Comparison of ENCODE assay signal across 23 mouse cellular contexts in genomic region chr12:33007176-33007575, GRCm38 (mm10). TPM values are rescaled to one million over a fixed set of nuclear protein-coding genes. Genes with fewer than 3 reads are reported as not detected.
A peak's percentile ranks its signal among the peaks of the same experiment; 100 is the strongest.
DNase-seq lines count a peak whose midpoint lies in the region; ATAC-seq and TF ChIP-seq lines count a peak whose summit lies in the region.
"Had no signal": no experiment of that assay in that cellular context is flagged by ENCODE, and none has a peak within 500 bp of the region (broad histone marks: within the 10 kb centered on the region; RNA-seq: fewer than 3 reads in every experiment).

No protein-coding gene starts in this region.

- 89% methylated on average over 2 of the region's 2 CpGs for WGBS in lung, embryonic 16.5 days
- WGBS in lung, adult 2 months = 93% methylated on average over 2 of the region's 2 CpGs

- no peaks in the 10 kb centered on the region for H3K9me3 ChIP-seq in lung, embryonic 16.5 days (ENCODE audit: control insufficient read depth, low read length)
- H3K9me3 ChIP-seq: embryonic facial prominence, embryonic 10.5 days; embryonic facial prominence, embryonic 12.5 days; forebrain, embryonic 13.5 days; forebrain, embryonic 15.5 days; G1E had no signal

- H3K9ac ChIP-seq in lung, embryonic 16.5 days (ENCODE audit: low read length) = no peak overlapping the region
- H3K9ac ChIP-seq: embryonic facial prominence, embryonic 12.5 days; forebrain, embryonic 13.5 days; forebrain, embryonic 15.5 days had no signal

- peak; percentile 51 for DNase-seq in heart, adult 11 months
- no peak for DNase-seq in heart, postnatal 36 days
- DNase-seq in lung, adult 2 months = no peak
- DNase-seq: adrenal gland, adult 8-10 months; adrenal gland, postnatal 14 days; adrenal gland, postnatal 36 days; B cell, adult 2 months; cerebellum, adult 11-12 months; cerebellum, adult 2 months; cerebellum, adult 9-10 months; cerebellum, postnatal 10 days; cerebellum, postnatal 25 days had no signal

- ATAC-seq in lung, embryonic 16.5 days (ENCODE audit: low read depth) = no peak
- ATAC-seq: activated CD4-positive, CD25-positive, alpha-beta regulatory T cell, adult 4 months; CD4-positive, CD25-positive, alpha-beta regulatory T cell, adult 4 months; forebrain, embryonic 13.5 days; forebrain, embryonic 15.5 days; Patski had no signal

- peak overlapping the region; percentile 53 for H3K27ac ChIP-seq in lung, embryonic 16.5 days (ENCODE audit: low read length)
- H3K27ac ChIP-seq: embryonic facial prominence, embryonic 10.5 days; forebrain, embryonic 13.5 days; forebrain, embryonic 15.5 days had no signal

- intact Hi-C loops in heart, postnatal 36 days (cut with DNase I) = no loop called here

- no peak overlapping the region for H3K4me3 ChIP-seq in lung, embryonic 16.5 days (ENCODE audit: low read length)
- no peak overlapping the region for H3K4me3 ChIP-seq in lung, adult 2 months (replicated peaks; ENCODE audit: extremely low read depth, low read depth, low read length)
- H3K4me3 ChIP-seq in myocyte = no peak overlapping the region
- H3K4me3 ChIP-seq: embryonic facial prominence, embryonic 10.5 days; embryonic facial prominence, embryonic 12.5 days; forebrain, embryonic 13.5 days; forebrain, embryonic 15.5 days had no signal

- H3ac ChIP-seq in myocyte (ENCODE audit: control insufficient read depth, insufficient read length) = no peak overlapping the region

- no peaks in the 10 kb centered on the region for H3K36me3 ChIP-seq in lung, embryonic 16.5 days (ENCODE audit: control insufficient read depth, insufficient read depth, low read length)
- H3K36me3 ChIP-seq in myocyte (ENCODE audit: control insufficient read depth, insufficient read depth) = no peaks in the 10 kb centered on the region
- H3K36me3 ChIP-seq: embryonic facial prominence, embryonic 10.5 days; embryonic facial prominence, embryonic 12.5 days; forebrain, embryonic 15.5 days; G1E had no signal

- H3K79me2 ChIP-seq in myocyte (ENCODE audit: control insufficient read depth, insufficient read depth) = no peaks in the 10 kb centered on the region

- H3K4me1 ChIP-seq in lung, embryonic 16.5 days (replicated peaks; ENCODE audit: control insufficient read depth, insufficient read depth, low read length) = peaks cover 11% of the 10 kb centered on the region
- H3K4me1 ChIP-seq in lung, adult 2 months (ENCODE audit: control insufficient read depth, insufficient read depth, low read length) = peaks cover 11% of the 10 kb centered on the region
- H3K4me1 ChIP-seq: forebrain, embryonic 13.5 days; forebrain, embryonic 15.5 days had no signal

- no peak for TF ChIP-seq POLR2A in lung, adult 2 months (IDR thresholded peaks at IDR 0.05; ENCODE audit: borderline replicate concordance, extremely low read depth, low read depth, low read length)
- no peak for TF ChIP-seq POLR2A in myocyte (IDR thresholded peaks at IDR 0.05; ENCODE audit: insufficient read length, low read depth)

- TF ChIP-seq CTCF in lung, adult 2 months (IDR thresholded peaks at IDR 0.05; ENCODE audit: insufficient read depth, low read length) = no peak

- H3K4me2 ChIP-seq in lung, embryonic 16.5 days (ENCODE audit: low read depth, low read length) = no peak overlapping the region
- peak overlapping the region; percentile 21 for H3K4me2 ChIP-seq in myocyte (ENCODE audit: low read depth)
- H3K4me2 ChIP-seq: embryonic facial prominence, embryonic 12.5 days; forebrain, embryonic 13.5 days; forebrain, embryonic 15.5 days had no signal

- H3K27me3 ChIP-seq in lung, embryonic 16.5 days (ENCODE audit: control insufficient read depth, insufficient read depth, low read depth, low read length) = no peaks in the 10 kb centered on the region
- H3K27me3 ChIP-seq in myocyte (ENCODE audit: control insufficient read depth, insufficient read depth, insufficient read length) = no peaks in the 10 kb centered on the region
- H3K27me3 ChIP-seq: CH12.LX; embryonic facial prominence, embryonic 12.5 days; forebrain, embryonic 13.5 days; forebrain, embryonic 15.5 days had no signal

TF ChIP-seq in myocyte, 11 proteins besides CTCF, POLR2A, EP300 and RAD21:
- no peak for TF ChIP-seq MAX (IDR thresholded peaks at IDR 0.05; ENCODE audit: low read depth)

RNA-seq across cellular contexts. Expression of gene Sypl, which starts 53.5 kb away (rescaled TPM):
- total RNA-seq in heart, postnatal 36 days (2021) = 10 to 100 TPM; 87.0 to 90.2 TPM
- polyA plus RNA-seq in lung, embryonic 16.5 days (2015; fragmentation: Nextera tagmentation; extraction: Ambion mirVana) = 181 and 182 TPM in 2 replicates
- 73.2 and 121 TPM in 2 replicates for polyA plus RNA-seq in lung, adult 2 months (2012; rRNA removed)
- polyA plus RNA-seq in myocyte (2012; fragmentation: generic; extraction: Trizol) = 64.0 TPM
